Comparison of ENCODE assay signal across 9 mouse cellular contexts in the genomic region with DNA sequence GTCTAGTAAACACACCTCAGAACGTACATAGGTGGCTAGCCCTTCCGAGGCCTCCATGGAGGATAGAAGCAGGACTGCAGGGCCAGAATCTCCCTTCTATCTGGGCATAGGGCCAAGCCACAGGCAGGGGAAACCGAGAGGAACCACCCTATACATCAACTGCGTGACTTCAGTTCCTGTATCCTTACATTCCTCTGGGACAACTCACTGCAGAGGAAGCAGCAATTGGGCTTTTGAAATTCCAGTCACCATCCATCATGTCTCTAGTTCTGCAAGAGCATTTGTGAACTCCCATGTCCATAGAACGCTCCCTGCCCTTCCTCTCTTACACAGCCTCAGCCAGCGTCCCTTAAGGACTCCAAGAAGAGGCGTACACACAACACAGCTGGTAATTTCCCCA. TPM values are rescaled to one million over a fixed set of nuclear protein-coding genes. Genes with fewer than 3 reads are reported as not detected.
DNase-seq lines count a peak whose midpoint lies in the region; ATAC-seq and TF ChIP-seq lines count a peak whose summit lies in the region.
"Had no signal": no experiment of that assay in that cellular context is flagged by ENCODE, and none has a peak within 500 bp of the region (broad histone marks: within the 10 kb centered on the region; RNA-seq: fewer than 3 reads in every experiment).

No protein-coding gene starts in this region.

- no peaks in the 10 kb centered on the region for H3K27me3 ChIP-seq in neural tube, embryonic 13.5 days
- no peaks in the 10 kb centered on the region for H3K27me3 ChIP-seq in neural tube, embryonic 15.5 days (replicated peaks)
- no peaks in the 10 kb centered on the region for H3K27me3 ChIP-seq in intestine, embryonic 15.5 days (replicated peaks)
- no peaks in the 10 kb centered on the region for H3K27me3 ChIP-seq in lung, embryonic 14.5 days (ENCODE audit: insufficient read depth, low read length)
- no peaks in the 10 kb centered on the region for H3K27me3 ChIP-seq in forebrain, embryonic 11.5 days (ENCODE audit: control insufficient read depth, insufficient read depth, low read length)
- no peaks in the 10 kb centered on the region for H3K27me3 ChIP-seq in forebrain, embryonic 13.5 days
- H3K27me3 ChIP-seq: liver, embryonic 15.5 days had no signal

- no peak for TF ChIP-seq CTCF in lung, embryonic 14.5 days (IDR thresholded peaks at IDR 0.05; ENCODE audit: low read depth)

- no peaks in the 10 kb centered on the region; the same call in 1 of the 2 replicates for H3K4me1 ChIP-seq in neural tube, embryonic 13.5 days (replicated peaks)
- no peaks in the 10 kb centered on the region for H3K4me1 ChIP-seq in neural tube, embryonic 15.5 days
- H3K4me1 ChIP-seq in intestine, embryonic 15.5 days (replicated peaks) = no peaks in the 10 kb centered on the region
- no peaks in the 10 kb centered on the region for H3K4me1 ChIP-seq in lung, embryonic 14.5 days (ENCODE audit: insufficient read depth)
- no peaks in the 10 kb centered on the region for H3K4me1 ChIP-seq in forebrain, embryonic 11.5 days (replicated peaks; ENCODE audit: control insufficient read depth, insufficient read depth, low read length)
- H3K4me1 ChIP-seq in forebrain, embryonic 13.5 days = no peaks in the 10 kb centered on the region
- H3K4me1 ChIP-seq: liver, embryonic 15.5 days had no signal

- H3K9me3 ChIP-seq in neural tube, embryonic 13.5 days = no peaks in the 10 kb centered on the region
- no peaks in the 10 kb centered on the region for H3K9me3 ChIP-seq in neural tube, embryonic 15.5 days (replicated peaks)
- H3K9me3 ChIP-seq in intestine, embryonic 15.5 days = no peaks in the 10 kb centered on the region
- no peaks in the 10 kb centered on the region for H3K9me3 ChIP-seq in lung, embryonic 14.5 days (ENCODE audit: low read depth, low read length)
- no peaks in the 10 kb centered on the region for H3K9me3 ChIP-seq in forebrain, embryonic 11.5 days (ENCODE audit: control insufficient read depth, low read length)
- no peaks in the 10 kb centered on the region for H3K9me3 ChIP-seq in forebrain, embryonic 13.5 days (replicated peaks)
- H3K9me3 ChIP-seq: liver, embryonic 15.5 days had no signal

- WGBS in neural tube, embryonic 13.5 days = 73% methylated on average over 7 of the region's 7 CpGs
- WGBS in neural tube, embryonic 15.5 days = 77% methylated on average over 7 of the region's 7 CpGs
- 43% methylated on average over 7 of the region's 7 CpGs for WGBS in intestine, embryonic 15.5 days
- WGBS in lung, embryonic 14.5 days = 25% methylated on average over 7 of the region's 7 CpGs
- 88% methylated on average over 7 of the region's 7 CpGs for WGBS in forebrain, embryonic 11.5 days
- 91% methylated on average over 7 of the region's 7 CpGs for WGBS in forebrain, embryonic 13.5 days

- no peak overlapping the region for H3K4me3 ChIP-seq in neural tube, embryonic 13.5 days
- H3K4me3 ChIP-seq in neural tube, embryonic 15.5 days (replicated peaks) = no peak overlapping the region
- no peak overlapping the region for H3K4me3 ChIP-seq in intestine, embryonic 15.5 days (replicated peaks)
- no peak overlapping the region for H3K4me3 ChIP-seq in lung, embryonic 14.5 days (ENCODE audit: low read depth, low read length)
- H3K4me3 ChIP-seq in forebrain, embryonic 11.5 days (ENCODE audit: low read depth, low read length) = no peak overlapping the region
- H3K4me3 ChIP-seq in forebrain, embryonic 13.5 days = no peak overlapping the region
- H3K4me3 ChIP-seq: liver, embryonic 15.5 days had no signal

- no peak for ATAC-seq in neural tube, embryonic 13.5 days (ENCODE audit: low read depth)
- ATAC-seq in neural tube, embryonic 15.5 days (ENCODE audit: low FRiP score) = no peak
- ATAC-seq in intestine, embryonic 15.5 days = peak; percentile 57
- ATAC-seq in lung, embryonic 14.5 days (ENCODE audit: insufficient read depth) = peak; percentile 96
- no peak for ATAC-seq in forebrain, embryonic 11.5 days (replicated peaks; ENCODE audit: low FRiP score)
- no peak for ATAC-seq in forebrain, embryonic 13.5 days

- no peak overlapping the region for H3K9ac ChIP-seq in neural tube, embryonic 13.5 days
- H3K9ac ChIP-seq in neural tube, embryonic 15.5 days (replicated peaks) = no peak overlapping the region
- no peak overlapping the region for H3K9ac ChIP-seq in intestine, embryonic 15.5 days
- H3K9ac ChIP-seq in lung, embryonic 14.5 days = no peak overlapping the region
- no peak overlapping the region for H3K9ac ChIP-seq in forebrain, embryonic 11.5 days (ENCODE audit: low read length)
- H3K9ac ChIP-seq in forebrain, embryonic 13.5 days = no peak overlapping the region
- H3K9ac ChIP-seq: liver, embryonic 15.5 days had no signal

- H3K36me3 ChIP-seq in neural tube, embryonic 13.5 days = no peaks in the 10 kb centered on the region
- H3K36me3 ChIP-seq in neural tube, embryonic 15.5 days = no peaks in the 10 kb centered on the region
- no peaks in the 10 kb centered on the region for H3K36me3 ChIP-seq in intestine, embryonic 15.5 days
- H3K36me3 ChIP-seq in lung, embryonic 14.5 days (ENCODE audit: insufficient read depth) = no peaks in the 10 kb centered on the region
- H3K36me3 ChIP-seq in forebrain, embryonic 11.5 days (ENCODE audit: control insufficient read depth, insufficient read depth, low read length) = no peaks in the 10 kb centered on the region
- H3K36me3 ChIP-seq in forebrain, embryonic 13.5 days (ENCODE audit: poor library complexity, severe bottlenecking) = no peaks in the 10 kb centered on the region
- H3K36me3 ChIP-seq: liver, embryonic 15.5 days had no signal

- DNase-seq in lung, embryonic 14.5 days = peak; percentile 86
- DNase-seq in forebrain, embryonic 11.5 days (ENCODE audit: low spot score) = no peak
- no peak for DNase-seq in right cerebral cortex, postnatal 25 days
- DNase-seq: cerebellum, postnatal 10 days had no signal

- H3K27ac ChIP-seq in neural tube, embryonic 13.5 days (replicated peaks) = 0 out of 2 replicates have a peak overlapping the region, but pooled peaks have one; percentile 18
- H3K27ac ChIP-seq in neural tube, embryonic 15.5 days (replicated peaks) = no peak overlapping the region
- no peak overlapping the region for H3K27ac ChIP-seq in intestine, embryonic 15.5 days
- H3K27ac ChIP-seq in lung, embryonic 14.5 days (ENCODE audit: low read depth) = no peak overlapping the region
- no peak overlapping the region for H3K27ac ChIP-seq in forebrain, embryonic 11.5 days (ENCODE audit: low read depth, low read length)
- H3K27ac ChIP-seq in forebrain, embryonic 13.5 days = no peak overlapping the region
- H3K27ac ChIP-seq: liver, embryonic 15.5 days had no signal

- H3K4me2 ChIP-seq in neural tube, embryonic 13.5 days = no peak overlapping the region
- H3K4me2 ChIP-seq in neural tube, embryonic 15.5 days = no peak overlapping the region
- no peak overlapping the region for H3K4me2 ChIP-seq in intestine, embryonic 15.5 days (replicated peaks)
- no peak overlapping the region for H3K4me2 ChIP-seq in lung, embryonic 14.5 days
- H3K4me2 ChIP-seq in forebrain, embryonic 11.5 days (ENCODE audit: low read depth, low read length, severe bottlenecking) = no peak overlapping the region
- H3K4me2 ChIP-seq in forebrain, embryonic 13.5 days = no peak overlapping the region
- H3K4me2 ChIP-seq: liver, embryonic 15.5 days had no signal

RNA-seq across cellular contexts. Expression of gene Adgrf5, which starts 47.3 kb away (rescaled TPM):
- 9.8 and 10.4 TPM in 2 replicates for polyA plus RNA-seq in neural tube, embryonic 13.5 days (2015; fragmentation: Nextera tagmentation; extraction: Ambion mirVana)
- polyA plus RNA-seq in neural tube, embryonic 15.5 days (2015; fragmentation: Nextera tagmentation; extraction: Ambion mirVana) = 7.3 and 9.4 TPM in 2 replicates
- 11.6 and 11.8 TPM in 2 replicates for polyA plus RNA-seq in intestine, embryonic 15.5 days (2015; fragmentation: Nextera tagmentation; extraction: Ambion mirVana)
- 18.5 and 18.8 TPM in 2 replicates for polyA plus RNA-seq in lung, embryonic 14.5 days (2014; fragmentation: Nextera tagmentation; extraction: Ambion mirVana)
- polyA plus RNA-seq in forebrain, embryonic 11.5 days (2014; fragmentation: Nextera tagmentation; extraction: Ambion mirVana) = 7.1 and 7.6 TPM in 2 replicates
- polyA plus RNA-seq in forebrain, embryonic 13.5 days (2015; fragmentation: Nextera tagmentation; extraction: Ambion mirVana) = 5.5 and 6.6 TPM in 2 replicates

Comparison
In these comparisons a context has a peak if more than half of its experiments do, and no peak if none do; other contexts are left out.
1. ATAC-seq: peak in intestine, embryonic 15.5 days (single experiment) and lung, embryonic 14.5 days (single experiment); none in neural tube, embryonic 13.5 days (single experiment), neural tube, embryonic 15.5 days (single experiment), forebrain, embryonic 11.5 days (single experiment) and forebrain, embryonic 13.5 days (single experiment).